Mouse (Mus musculus): Measurements from ENCODE around the gene Nudt14. TPM values are rescaled to one million over a fixed set of nuclear protein-coding genes. Genes with fewer than 3 reads are reported as not detected.

Nudt14 gene
- total and polyA plus RNA-seq, 2 experiments from 2014 or later: 28.2 to 33.9 TPM

GRCm38 (mm10) chr12:112900641-112901040 is 41.3 kb downstream of the Nudt14 start:
- 79% methylated on average over 9 of the region's 9 CpGs for WGBS
- no peak overlapping the region for H3K27ac ChIP-seq (ENCODE audit: low read depth)

GRCm38 (mm10) chr12:112898960-112899359 is 43.0 kb downstream of the Nudt14 start:
- 67% methylated on average over 4 of the region's 4 CpGs for WGBS
- Histone ChIP-seq H3K4me2 (ENCODE audit: low read depth, low read length) (no peak overlapping the region), H3K9ac (replicated peaks; ENCODE audit: low read depth, low read length) (no peak overlapping the region), H3K36me3 (replicated peaks; ENCODE audit: control insufficient read depth, insufficient read depth, low read length) (no peaks in the 10 kb centered on the region), H3K27ac (ENCODE audit: low read depth) (no peak overlapping the region), H3K4me1 (ENCODE audit: control insufficient read depth, insufficient read depth) (no peaks in the 10 kb centered on the region), H3K27me3 (ENCODE audit: control insufficient read depth, insufficient read depth, low read length) (0 out of 2 replicates have a peak, but pooled peaks cover 11% of the 10 kb centered on the region), H3K4me3 (ENCODE audit: low read depth, low read length) (no peak overlapping the region), H3K9me3 (replicated peaks; ENCODE audit: control insufficient read depth, low read length) (no peaks in the 10 kb centered on the region)
- no peak for DNase-seq (ENCODE audit: low spot score)
- TF ChIP-seq CTCF (IDR thresholded peaks at IDR 0.05; ENCODE audit: low read depth) (no peak), EP300 (IDR thresholded peaks at IDR 0.05; ENCODE audit: low read depth) (no peak)
- ATAC-seq (ENCODE audit: insufficient read depth, low read depth): no peak

More at GRCm38 (mm10) chr12:112900641-112901040, 41.3 kb downstream of the Nudt14 start:
- no peaks in the 10 kb centered on the region for H3K36me3 ChIP-seq (replicated peaks; ENCODE audit: control insufficient read depth, insufficient read depth, low read length)
- ATAC-seq (ENCODE audit: insufficient read depth, low read depth) (no peak), DNase-seq (ENCODE audit: low spot score) (no peak)
- TF ChIP-seq EP300 (IDR thresholded peaks at IDR 0.05; ENCODE audit: low read depth): no peak
- TF ChIP-seq CTCF (IDR thresholded peaks at IDR 0.05; ENCODE audit: low read depth): no peak
- H3K9me3 ChIP-seq (replicated peaks; ENCODE audit: control insufficient read depth, low read length): no peaks in the 10 kb centered on the region
- H3K4me1 ChIP-seq (ENCODE audit: control insufficient read depth, insufficient read depth): no peaks in the 10 kb centered on the region
- no peak overlapping the region for H3K4me2 ChIP-seq (ENCODE audit: low read depth, low read length)
- no peak overlapping the region for H3K9ac ChIP-seq (replicated peaks; ENCODE audit: low read depth, low read length)
- H3K27me3 ChIP-seq (ENCODE audit: control insufficient read depth, insufficient read depth, low read length): no peaks in the 10 kb centered on the region
- H3K4me3 ChIP-seq (ENCODE audit: low read depth, low read length): no peak overlapping the region

GRCm38 (mm10) chr12:112898351-112898750 is 43.6 kb downstream of the Nudt14 start:
- Histone ChIP-seq H3K36me3 (replicated peaks; ENCODE audit: control insufficient read depth, insufficient read depth, low read length) (no peaks in the 10 kb centered on the region), H3K27ac (ENCODE audit: low read depth) (peak overlapping the region; percentile 61), H3K27me3 (ENCODE audit: control insufficient read depth, insufficient read depth, low read length) (0 out of 2 replicates have a peak, but pooled peaks cover 12% of the 10 kb centered on the region), H3K9ac (replicated peaks; ENCODE audit: low read depth, low read length) (no peak overlapping the region), H3K4me1 (ENCODE audit: control insufficient read depth, insufficient read depth) (no peaks in the 10 kb centered on the region), H3K4me3 (ENCODE audit: low read depth, low read length) (no peak overlapping the region), H3K9me3 (replicated peaks; ENCODE audit: control insufficient read depth, low read length) (no peaks in the 10 kb centered on the region), H3K4me2 (ENCODE audit: low read depth, low read length) (peak overlapping the region; percentile 20; the same call in 1 of the 2 replicates)
- 66% methylated on average over 12 of the region's 12 CpGs for WGBS
- ATAC-seq (ENCODE audit: insufficient read depth, low read depth): no peak
- no peak for DNase-seq (ENCODE audit: low spot score)
- TF ChIP-seq EP300 (IDR thresholded peaks at IDR 0.05; ENCODE audit: low read depth): no peak
- TF ChIP-seq CTCF (IDR thresholded peaks at IDR 0.05; ENCODE audit: low read depth): no peak

- Histone ChIP-seq H3K36me3 (replicated peaks; ENCODE audit: control insufficient read depth, insufficient read depth, low read length) (no peaks in the 10 kb centered on the region), H3K27ac (ENCODE audit: low read depth) (peak overlapping the region; percentile 61), H3K27me3 (ENCODE audit: control insufficient read depth, insufficient read depth, low read length) (0 out of 2 replicates have a peak, but pooled peaks cover 12% of the 10 kb centered on the region), H3K9me3 (replicated peaks; ENCODE audit: control insufficient read depth, low read length) (no peaks in the 10 kb centered on the region), H3K9ac (replicated peaks; ENCODE audit: low read depth, low read length) (no peak overlapping the region), H3K4me1 (ENCODE audit: control insufficient read depth, insufficient read depth) (no peaks in the 10 kb centered on the region), H3K4me3 (ENCODE audit: low read depth, low read length) (no peak overlapping the region), H3K4me2 (ENCODE audit: low read depth, low read length) (peak overlapping the region; percentile 20; the same call in 1 of the 2 replicates)
- peak; percentile 89 for ATAC-seq (ENCODE audit: insufficient read depth, low read depth)
- TF ChIP-seq EP300 (IDR thresholded peaks at IDR 0.05; ENCODE audit: low read depth) (0 out of 2 replicates have a peak, but pooled peaks have one; percentile 18), CTCF (IDR thresholded peaks at IDR 0.05; ENCODE audit: low read depth) (no peak)
- DNase-seq (ENCODE audit: low spot score): peak; percentile 78
- 30% methylated on average over 16 of the region's 16 CpGs for WGBS
These were observed 44.3 kb downstream of the Nudt14 start for GRCm38 (mm10) chr12:112897522-112898212.

- no peaks in the 10 kb centered on the region for H3K9me3 ChIP-seq (replicated peaks; ENCODE audit: control insufficient read depth, low read length)
- H3K4me2 ChIP-seq (ENCODE audit: low read depth, low read length): no peak overlapping the region
- 0 out of 2 replicates have a peak, but pooled peaks cover 12% of the 10 kb centered on the region for H3K27me3 ChIP-seq (ENCODE audit: control insufficient read depth, insufficient read depth, low read length)
- H3K4me1 ChIP-seq (ENCODE audit: control insufficient read depth, insufficient read depth): no peaks in the 10 kb centered on the region
- no peaks in the 10 kb centered on the region for H3K36me3 ChIP-seq (replicated peaks; ENCODE audit: control insufficient read depth, insufficient read depth, low read length)
- 38% methylated on average over 4 of the region's 4 CpGs for WGBS
- no peak for DNase-seq (ENCODE audit: low spot score)
- H3K4me3 ChIP-seq (ENCODE audit: low read depth, low read length): no peak overlapping the region
- no peak for ATAC-seq (ENCODE audit: insufficient read depth, low read depth)
- H3K9ac ChIP-seq (replicated peaks; ENCODE audit: low read depth, low read length): no peak overlapping the region
- H3K27ac ChIP-seq (ENCODE audit: low read depth): peak overlapping the region; percentile 49
- no peak for TF ChIP-seq CTCF (IDR thresholded peaks at IDR 0.05; ENCODE audit: low read depth)
- TF ChIP-seq EP300 (IDR thresholded peaks at IDR 0.05; ENCODE audit: low read depth): no peak
These were observed 47.0 kb downstream of the Nudt14 start for GRCm38 (mm10) chr12:112894969-112895368.

All from heart, postnatal 0 days (tissue).